Mouse (Mus musculus): ENCODE measurements at regions not wholly inside any gene's neighbourhood (a gene's known extent, or its start where the extent isn't known, plus 50 kb on each side); places are given as distances from the start of the nearest gene placed in this dataset.

GRCm38 (mm10) chr14:24827381-24828031 lies 340.6 kb downstream of the Rps24 start:
- TF ChIP-seq CTCF (IDR thresholded peaks at IDR 0.05; ENCODE audit: borderline replicate concordance, insufficient read depth, low read depth, low read length), result no peak
- no peak for TF ChIP-seq POLR2A (IDR thresholded peaks at IDR 0.05; ENCODE audit: borderline replicate concordance, insufficient read depth, low read length)

Data from cerebellum, adult 2 months (tissue).